Mouse (Mus musculus): Measurements from ENCODE around the gene Tank.

GRCm38 (mm10) chr2:61630864-61631555 lies 52.6 kb downstream of the Tank start:
- TF ChIP-seq POLR2A (IDR thresholded peaks at IDR 0.05; ENCODE audit: insufficient read length, low read depth) (no peak), REST (IDR thresholded peaks at IDR 0.05; ENCODE audit: insufficient read depth, insufficient read length) (no peak), POLR2AphosphoS2 (IDR thresholded peaks at IDR 0.05; ENCODE audit: insufficient read length, low read depth) (no peak), E2F4 (IDR thresholded peaks at IDR 0.05; ENCODE audit: insufficient read depth) (no peak), MAX (IDR thresholded peaks at IDR 0.05; ENCODE audit: low read depth) (no peak), CEBPB (IDR thresholded peaks at IDR 0.05; ENCODE audit: insufficient read depth, poor library complexity, severe bottlenecking) (no peak), MYOD1 (IDR thresholded peaks at IDR 0.05; ENCODE audit: control insufficient read depth in 1 of 3, insufficient read length in 2 of 3, low read depth in 2 of 3) (no peak), USF1 (IDR thresholded peaks at IDR 0.05; ENCODE audit: low read depth) (no peak), TCF3 (IDR thresholded peaks at IDR 0.05; ENCODE audit: insufficient read length, low read depth) (no peak)
